Mouse (Mus musculus) G1E (cell line): ENCODE measurements around the gene Coa6.

Experiments used
- CTCF ChIP-seq: IDR thresholded peaks from 2 replicates; pipeline ENCODE4 v1.5.1; 2012; ENCODE audit warnings: low read depth, low read length, inconsistent platforms, mixed read lengths
- TAL1 ChIP-seq: conservative IDR thresholded peaks from 2 replicates; pipeline ENCODE4 v1.6.1; 2012; ENCODE audit warnings: low read depth, low read length, inconsistent platforms, mixed read lengths

DNA sequence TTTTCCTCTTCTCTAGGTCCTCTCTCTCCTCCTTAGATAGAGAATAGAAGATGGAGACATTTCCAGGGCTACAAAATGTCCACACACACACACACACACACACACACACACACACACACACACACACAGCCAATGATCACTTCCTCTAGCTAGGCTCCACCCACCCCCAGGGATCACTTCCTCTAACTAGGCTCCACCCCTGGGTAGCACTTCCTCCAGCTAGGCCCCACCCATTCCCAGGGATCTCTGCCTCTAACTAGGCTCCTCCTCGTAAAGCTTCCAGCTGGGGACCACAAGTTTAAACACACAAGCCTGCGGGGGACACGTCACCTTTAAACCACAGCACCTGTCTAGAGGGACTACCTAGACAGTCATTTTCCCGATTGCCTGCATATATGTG lies 34.7 kb upstream of the Coa6 start:
- no peak for TF ChIP-seq CTCF
- no peak for TF ChIP-seq TAL1
